Mouse (Mus musculus): Measurements from ENCODE around the gene Rnf222. TPM values are rescaled to one million over a fixed set of nuclear protein-coding genes. Genes with fewer than 3 reads are reported as not detected.
"Not testable (repeated sequence)": the region's sequence is repeated elsewhere in the genome, so short reads cannot be mapped to it uniquely, and the experiment has no call there.

Rnf222 gene
- polyA plus RNA-seq, 1 experiment from 2014 or later: not detected

DNA sequence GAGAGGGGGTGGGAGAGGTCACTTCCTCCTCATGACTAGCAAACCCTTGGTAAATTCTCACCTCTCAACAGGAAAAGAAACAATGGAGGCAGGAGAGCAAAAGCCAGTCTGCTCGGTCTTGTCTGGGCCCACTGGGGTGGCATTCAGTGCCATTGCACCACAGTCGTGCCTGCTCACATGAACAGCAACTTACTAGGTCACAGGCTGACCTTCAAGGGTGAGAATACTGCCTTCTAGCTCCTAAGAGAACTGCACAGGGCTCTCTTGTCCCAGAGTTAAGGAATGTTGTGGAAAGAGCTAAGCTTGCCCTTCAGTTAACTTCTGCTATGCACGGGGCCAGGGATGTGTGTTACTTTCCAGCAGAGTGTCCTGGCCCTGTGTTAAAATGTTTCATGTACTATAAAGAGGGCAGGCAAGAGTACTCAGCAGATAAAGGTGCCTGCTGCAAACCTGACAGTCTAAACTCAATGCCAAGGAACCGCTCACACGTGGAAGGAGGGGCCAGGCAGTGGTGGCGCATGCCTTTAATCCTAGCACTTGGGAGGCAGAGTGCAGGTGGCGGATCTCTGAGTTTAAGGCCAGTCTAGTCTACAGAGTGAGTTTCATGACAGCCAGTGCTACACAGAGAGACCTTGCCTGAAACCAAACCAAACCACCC, 20.6 kb downstream of the Rnf222 start:
- Histone ChIP-seq H3K4me3 (ENCODE audit: low read depth, low read length) (no peak overlapping the region), H3K4me1 (replicated peaks; ENCODE audit: control insufficient read depth, insufficient read depth, low read length) (no peaks in the 10 kb centered on the region), H3K27ac (ENCODE audit: low read depth, low read length) (no peak overlapping the region), H3K27me3 (ENCODE audit: control insufficient read depth, insufficient read depth, low read length) (no peaks in the 10 kb centered on the region), H3K9me3 (ENCODE audit: control insufficient read depth, low read length) (no peaks in the 10 kb centered on the region), H3K36me3 (ENCODE audit: control insufficient read depth, insufficient read depth, low read length) (peaks cover 6% of the 10 kb centered on the region; the same call in 1 of the 2 replicates), H3K4me2 (replicated peaks; ENCODE audit: low read depth, low read length) (no peak overlapping the region), H3K9ac (ENCODE audit: low read depth, low read length) (no peak overlapping the region)
- DNase-seq (ENCODE audit: low spot score): no peak
- no peak for ATAC-seq (ENCODE audit: low FRiP score)
- WGBS: 53% methylated on average over 7 of the region's 7 CpGs

GRCm38 (mm10) chr11:68911531-68912177, 23.3 kb downstream of the Rnf222 start:
- H3K27ac ChIP-seq (ENCODE audit: low read depth, low read length): no peak overlapping the region
- 74% methylated on average over 14 of the region's 14 CpGs for WGBS
- no peak for DNase-seq (ENCODE audit: low spot score)

DNA sequence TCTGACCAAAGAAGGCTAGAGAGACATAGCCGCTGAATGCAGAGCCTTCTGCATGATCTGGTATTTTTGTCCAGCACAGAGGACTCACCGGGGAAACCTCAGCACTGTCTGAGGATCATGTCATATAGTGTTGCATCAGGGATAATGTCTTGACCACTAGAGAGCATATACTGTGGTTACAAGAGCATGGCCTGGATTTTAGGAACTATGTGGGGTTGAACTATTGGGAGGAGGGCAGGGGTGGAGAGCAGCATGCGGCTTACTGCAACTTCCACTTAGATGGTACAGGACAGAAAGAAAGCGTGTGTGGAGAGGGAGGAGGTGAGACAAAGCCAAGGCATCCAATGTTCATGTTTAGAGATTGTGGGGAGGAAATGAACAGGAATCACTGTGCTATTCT, 26.2 kb downstream of the Rnf222 start:
- H3K4me1 ChIP-seq (replicated peaks; ENCODE audit: control insufficient read depth, insufficient read depth, low read length): no peaks in the 10 kb centered on the region
- no peak overlapping the region for H3K4me2 ChIP-seq (replicated peaks; ENCODE audit: low read depth, low read length)
- 93% methylated on average over 4 of the region's 4 CpGs for WGBS
- no peak for DNase-seq (ENCODE audit: low spot score)
- no peak overlapping the region for H3K9ac ChIP-seq (ENCODE audit: low read depth, low read length)
- H3K27ac ChIP-seq (ENCODE audit: low read depth, low read length): no peak overlapping the region
- H3K36me3 ChIP-seq (ENCODE audit: control insufficient read depth, insufficient read depth, low read length): no peaks in the 10 kb centered on the region
- no peaks in the 10 kb centered on the region for H3K27me3 ChIP-seq (ENCODE audit: control insufficient read depth, insufficient read depth, low read length)
- H3K4me3 ChIP-seq (ENCODE audit: low read depth, low read length): no peak overlapping the region
- no peak for ATAC-seq (ENCODE audit: low FRiP score)
- H3K9me3 ChIP-seq (ENCODE audit: control insufficient read depth, low read length): no peaks in the 10 kb centered on the region

More at GRCm38 (mm10) chr11:68911531-68912177, 23.3 kb downstream of the Rnf222 start:
- no peak for ATAC-seq (ENCODE audit: low FRiP score)
- Histone ChIP-seq H3K9ac (ENCODE audit: low read depth, low read length) (no peak overlapping the region), H3K4me3 (ENCODE audit: low read depth, low read length) (no peak overlapping the region), H3K9me3 (ENCODE audit: control insufficient read depth, low read length) (no peaks in the 10 kb centered on the region), H3K27me3 (ENCODE audit: control insufficient read depth, insufficient read depth, low read length) (no peaks in the 10 kb centered on the region), H3K4me1 (replicated peaks; ENCODE audit: control insufficient read depth, insufficient read depth, low read length) (no peaks in the 10 kb centered on the region), H3K36me3 (ENCODE audit: control insufficient read depth, insufficient read depth, low read length) (no peaks in the 10 kb centered on the region), H3K4me2 (replicated peaks; ENCODE audit: low read depth, low read length) (no peak overlapping the region)

GRCm38 (mm10) chr11:68923191-68923590, 34.8 kb downstream of the Rnf222 start:
- Histone ChIP-seq H3K4me3 (ENCODE audit: low read depth, low read length) (no peak overlapping the region), H3K4me2 (replicated peaks; ENCODE audit: low read depth, low read length) (no peak overlapping the region), H3K36me3 (ENCODE audit: control insufficient read depth, insufficient read depth, low read length) (no peaks in the 10 kb centered on the region), H3K27me3 (ENCODE audit: control insufficient read depth, insufficient read depth, low read length) (no peaks in the 10 kb centered on the region), H3K4me1 (replicated peaks; ENCODE audit: control insufficient read depth, insufficient read depth, low read length) (no peaks in the 10 kb centered on the region), H3K27ac (ENCODE audit: low read depth, low read length) (no peak overlapping the region), H3K9me3 (ENCODE audit: control insufficient read depth, low read length) (no peaks in the 10 kb centered on the region), H3K9ac (ENCODE audit: low read depth, low read length) (no peak overlapping the region)
- ATAC-seq (ENCODE audit: low FRiP score) (no peak), DNase-seq (ENCODE audit: low spot score) (no peak)
- WGBS: 62% methylated on average over 3 of the region's 3 CpGs

DNA sequence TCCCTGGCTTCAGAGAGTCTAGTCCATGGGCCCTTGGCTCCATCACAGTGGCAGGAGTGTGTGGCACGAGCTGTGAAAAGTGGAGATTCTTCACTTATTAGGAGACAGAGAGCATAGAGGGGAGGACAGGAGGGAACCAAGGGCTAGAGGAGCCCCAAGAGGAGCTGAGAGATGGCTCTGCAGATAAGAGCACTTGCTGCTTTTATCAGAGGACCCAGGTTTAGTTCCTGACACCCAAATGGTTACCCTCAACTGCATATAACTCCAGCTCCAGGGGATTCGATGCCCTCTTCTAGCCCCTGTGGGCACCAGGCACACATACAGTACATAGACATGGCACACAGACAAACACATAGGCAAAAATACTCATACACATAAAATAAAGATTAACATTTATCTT, 36.4 kb downstream of the Rnf222 start:
- no peak overlapping the region for H3K27ac ChIP-seq (ENCODE audit: low read depth, low read length)
- H3K27me3 ChIP-seq (ENCODE audit: control insufficient read depth, insufficient read depth, low read length): no peaks in the 10 kb centered on the region
- ATAC-seq (ENCODE audit: low FRiP score): no peak
- 83% methylated on average over 2 of the region's 2 CpGs for WGBS
- no peaks in the 10 kb centered on the region for H3K4me1 ChIP-seq (replicated peaks; ENCODE audit: control insufficient read depth, insufficient read depth, low read length)
- H3K9ac ChIP-seq (ENCODE audit: low read depth, low read length): no peak overlapping the region
- no peak overlapping the region for H3K4me3 ChIP-seq (ENCODE audit: low read depth, low read length)
- DNase-seq (ENCODE audit: low spot score): no peak
- no peak overlapping the region for H3K4me2 ChIP-seq (replicated peaks; ENCODE audit: low read depth, low read length)
- no peaks in the 10 kb centered on the region for H3K36me3 ChIP-seq (ENCODE audit: control insufficient read depth, insufficient read depth, low read length)
- no peaks in the 10 kb centered on the region for H3K9me3 ChIP-seq (ENCODE audit: control insufficient read depth, low read length)

GRCm38 (mm10) chr11:68926981-68927380, 38.6 kb downstream of the Rnf222 start, which contains the start of gene Odf4:
Odf4 (minus strand) TSS chr11:68927081.
- no peaks in the 10 kb centered on the region for H3K9me3 ChIP-seq (ENCODE audit: control insufficient read depth, low read length)
- no peak within 1 kb of the TSS for H3K9ac ChIP-seq (ENCODE audit: low read depth, low read length)
- no peaks in the 10 kb centered on the region for H3K4me1 ChIP-seq (replicated peaks; ENCODE audit: control insufficient read depth, insufficient read depth, low read length)
- no peaks in the 10 kb centered on the region for H3K27me3 ChIP-seq (ENCODE audit: control insufficient read depth, insufficient read depth, low read length)
- no peak within 1 kb of the TSS for H3K4me2 ChIP-seq (replicated peaks; ENCODE audit: low read depth, low read length)
- ATAC-seq (ENCODE audit: low FRiP score) (no peak), DNase-seq (ENCODE audit: low spot score) (no peak)
- H3K27ac ChIP-seq (ENCODE audit: low read depth, low read length): no peak within 1 kb of the TSS
- WGBS: 76% methylated on average over 3 of the region's 3 CpGs
- H3K36me3 ChIP-seq (ENCODE audit: control insufficient read depth, insufficient read depth, low read length): no peaks in the 10 kb centered on the region
- no peak within 1 kb of the TSS for H3K4me3 ChIP-seq (ENCODE audit: low read depth, low read length)

GRCm38 (mm10) chr11:68929947-68930346, 41.6 kb downstream of the Rnf222 start:
- Histone ChIP-seq H3K27ac (ENCODE audit: low read depth, low read length) (no peak overlapping the region), H3K4me3 (ENCODE audit: low read depth, low read length) (no peak overlapping the region), H3K27me3 (ENCODE audit: control insufficient read depth, insufficient read depth, low read length) (no peaks in the 10 kb centered on the region), H3K36me3 (ENCODE audit: control insufficient read depth, insufficient read depth, low read length) (no peaks in the 10 kb centered on the region), H3K4me1 (replicated peaks; ENCODE audit: control insufficient read depth, insufficient read depth, low read length) (no peaks in the 10 kb centered on the region), H3K9ac (ENCODE audit: low read depth, low read length) (no peak overlapping the region), H3K4me2 (replicated peaks; ENCODE audit: low read depth, low read length) (no peak overlapping the region), H3K9me3 (ENCODE audit: control insufficient read depth, low read length) (no peaks in the 10 kb centered on the region)
- WGBS: 86% methylated on average over 6 of the region's 6 CpGs
- DNase-seq (ENCODE audit: low spot score) (no peak), ATAC-seq (ENCODE audit: low FRiP score) (no peak)

GRCm38 (mm10) chr11:68933885-68934507, 45.6 kb downstream of the Rnf222 start:
- WGBS: 66% methylated on average over 5 of the region's 5 CpGs
- Histone ChIP-seq H3K4me1 (replicated peaks; ENCODE audit: control insufficient read depth, insufficient read depth, low read length) (no peaks in the 10 kb centered on the region), H3K36me3 (ENCODE audit: control insufficient read depth, insufficient read depth, low read length) (no peaks in the 10 kb centered on the region), H3K9me3 (ENCODE audit: control insufficient read depth, low read length) (no peaks in the 10 kb centered on the region), H3K9ac (ENCODE audit: low read depth, low read length) (no peak overlapping the region), H3K27me3 (ENCODE audit: control insufficient read depth, insufficient read depth, low read length) (no peaks in the 10 kb centered on the region), H3K4me3 (ENCODE audit: low read depth, low read length) (no peak overlapping the region), H3K4me2 (replicated peaks; ENCODE audit: low read depth, low read length) (no peak overlapping the region), H3K27ac (ENCODE audit: low read depth, low read length) (no peak overlapping the region)
- no peak for ATAC-seq (ENCODE audit: low FRiP score)
- DNase-seq (ENCODE audit: low spot score): no peak

GRCm38 (mm10) chr11:68936951-68937350, 48.6 kb downstream of the Rnf222 start:
- H3K9me3 ChIP-seq (ENCODE audit: control insufficient read depth, low read length); H3K27ac ChIP-seq (ENCODE audit: low read depth, low read length); H3K4me2 ChIP-seq (replicated peaks; ENCODE audit: low read depth, low read length); ATAC-seq (ENCODE audit: low FRiP score); H3K4me1 ChIP-seq (replicated peaks; ENCODE audit: control insufficient read depth, insufficient read depth, low read length); H3K27me3 ChIP-seq (ENCODE audit: control insufficient read depth, insufficient read depth, low read length); H3K36me3 ChIP-seq (ENCODE audit: control insufficient read depth, insufficient read depth, low read length); DNase-seq (ENCODE audit: low spot score); H3K4me3 ChIP-seq (ENCODE audit: low read depth, low read length); H3K9ac ChIP-seq (ENCODE audit: low read depth, low read length): not testable (repeated sequence)
- 94% methylated on average over 4 of the region's 4 CpGs for WGBS
